Mouse (Mus musculus): ENCODE measurements around the gene Map2k7.

DNA sequence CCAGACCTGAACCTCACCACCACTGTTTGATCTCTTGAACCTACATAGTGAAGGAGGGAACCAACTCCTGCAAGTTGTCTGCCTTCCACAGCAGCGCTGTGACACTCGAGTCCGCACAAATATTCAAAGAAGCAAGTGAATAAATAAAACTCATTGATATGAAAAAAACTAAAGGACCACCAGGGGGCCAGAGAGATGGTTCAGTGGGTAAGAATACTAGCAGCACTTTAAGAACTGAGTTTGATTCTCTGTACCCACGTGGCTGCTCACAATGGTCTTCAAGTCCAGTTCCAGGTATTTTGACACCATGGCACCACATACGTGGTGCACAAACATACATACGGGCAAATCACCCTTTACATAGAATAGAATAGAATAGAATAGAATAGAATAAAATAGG, 27.4 kb upstream of the Map2k7 start:
- TF ChIP-seq CTCF (IDR thresholded peaks at IDR 0.05; ENCODE audit: control insufficient read depth, insufficient read depth, insufficient replicate concordance, low read depth, low read length) (no peak), POLR2A (IDR thresholded peaks at IDR 0.05; ENCODE audit: control insufficient read depth, low read depth, low read length) (no peak)
